Mouse (Mus musculus) E14TG2a.4 (cell line): ENCODE results near the gene Efcab6.

Experiments used
- H3K27me3 ChIP-seq: 2 replicates; pipeline ENCODE4 v1.6.1; 2014; ENCODE audit warnings: low read length, control low read depth; ENCODE audit not compliant: insufficient read depth
- H3K36me3 ChIP-seq: 2 replicates; pipeline ENCODE4 v1.6.1; 2014; ENCODE audit warnings: low read length, control low read depth; ENCODE audit not compliant: insufficient read depth
- H3K4me1 ChIP-seq: replicated peaks from 2 replicates; pipeline ENCODE4 v1.6.1; 2014; ENCODE audit warnings: low read depth, low read length, control low read depth
- H3K4me3 ChIP-seq: replicated peaks from 2 replicates; pipeline ENCODE4 v1.5.1; 2014; ENCODE audit warnings: mild to moderate bottlenecking, low read length
- H3K9me3 ChIP-seq: 2 replicates; pipeline ENCODE4 v1.6.1; 2014; ENCODE audit warnings: low read length, control low read depth
- CTCF ChIP-seq: conservative IDR thresholded peaks from 2 replicates; pipeline ENCODE4 v1.5.1; 2014; ENCODE audit warnings: low read length
- NANOG ChIP-seq: IDR thresholded peaks from 2 replicates; pipeline ENCODE4 v1.6.1; 2014; ENCODE audit warnings: borderline replicate concordance, low read length, mixed read lengths
- POU5F1 ChIP-seq: IDR thresholded peaks from 2 replicates; pipeline ENCODE4 v1.6.1; 2014; ENCODE audit warnings: low read length, borderline replicate concordance

Gene Efcab6

DNA sequence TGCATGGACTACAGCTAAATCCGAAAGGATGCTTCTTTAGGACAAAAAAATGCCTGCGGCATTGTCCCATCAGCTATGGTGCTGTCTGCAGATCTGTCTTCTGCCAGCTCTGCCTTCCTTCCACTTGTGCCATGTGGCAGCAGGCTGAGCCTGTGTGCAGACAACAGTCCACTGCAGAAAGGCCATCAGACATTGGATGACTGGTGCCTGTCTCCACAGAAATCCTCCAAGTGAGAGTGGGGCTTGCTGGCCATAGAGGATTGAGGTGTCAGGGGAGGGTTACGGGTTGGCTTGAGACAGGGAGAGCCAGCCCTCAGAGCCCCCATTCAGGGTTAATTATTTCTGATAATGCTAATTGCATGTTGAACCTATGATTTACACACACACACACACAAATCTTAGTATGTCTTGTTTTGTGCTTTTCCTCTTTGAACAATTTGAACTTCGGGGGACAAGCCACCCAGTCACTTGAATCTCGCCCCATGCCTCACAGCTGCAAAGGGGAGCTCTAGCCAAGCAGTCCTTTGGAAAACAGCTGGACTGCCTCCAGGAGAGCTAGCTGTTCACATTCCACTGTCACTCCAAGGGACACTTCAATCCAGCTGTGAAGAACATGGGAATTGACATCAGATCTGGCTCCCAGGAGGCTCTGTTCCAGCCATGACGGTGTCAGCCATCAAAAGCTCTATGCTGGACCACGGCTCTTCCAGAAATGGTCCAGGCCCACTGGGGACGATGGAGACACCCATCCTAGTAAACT, 109.1 kb downstream of the Efcab6 start:
- H3K9me3 ChIP-seq = no peaks in the 10 kb centered on the region
- no peak for TF ChIP-seq POU5F1
- H3K27me3 ChIP-seq = peaks cover 4% of the 10 kb centered on the region; the same call in 1 of the 2 replicates
- no peaks in the 10 kb centered on the region for H3K36me3 ChIP-seq
- 0 out of 2 replicates have a peak, but pooled peaks cover 3% of the 10 kb centered on the region for H3K4me1 ChIP-seq
- H3K4me3 ChIP-seq = no peak overlapping the region

DNA sequence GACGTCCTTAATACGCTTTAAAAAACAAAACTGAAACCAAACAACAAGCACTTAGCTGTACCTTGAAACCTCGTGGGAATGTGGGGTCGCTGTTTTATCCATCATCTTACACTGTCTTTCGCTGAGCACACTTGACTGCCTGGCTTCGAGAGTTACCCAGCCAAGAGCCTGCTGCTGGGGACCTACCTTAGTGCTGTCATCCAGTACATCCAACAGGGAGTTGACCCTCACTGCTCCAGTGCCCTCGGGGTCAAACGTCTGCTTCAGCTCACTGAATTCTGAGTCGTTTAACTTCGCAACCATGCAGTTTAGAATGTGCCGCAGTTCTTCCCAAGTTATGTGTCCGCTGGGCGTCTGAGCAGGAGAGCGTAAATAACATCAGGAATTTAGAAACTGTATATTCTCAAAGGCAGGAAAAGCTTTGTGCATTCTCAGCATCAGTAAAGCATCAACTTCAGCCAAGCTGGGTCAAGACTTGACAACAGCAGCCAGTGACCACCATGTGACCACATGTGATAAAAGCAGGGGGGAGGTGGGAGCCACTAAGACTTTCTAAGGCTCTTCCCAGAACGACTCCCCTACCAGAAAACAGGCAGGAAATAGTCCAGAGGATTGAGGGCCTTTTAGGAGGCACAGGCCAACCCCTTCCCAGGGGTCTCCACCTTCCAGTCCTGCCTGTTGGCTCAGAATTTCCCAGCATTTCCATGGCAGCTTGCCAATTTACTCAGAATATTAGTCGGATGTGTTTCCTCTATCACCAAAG, 115.3 kb downstream of the Efcab6 start:
- Histone ChIP-seq H3K4me1 (no peaks in the 10 kb centered on the region), H3K4me3 (no peak overlapping the region), H3K36me3 (no peaks in the 10 kb centered on the region), H3K27me3 (no peaks in the 10 kb centered on the region), H3K9me3 (no peaks in the 10 kb centered on the region)
- TF ChIP-seq NANOG (no peak), CTCF (no peak), POU5F1 (no peak)

DNA sequence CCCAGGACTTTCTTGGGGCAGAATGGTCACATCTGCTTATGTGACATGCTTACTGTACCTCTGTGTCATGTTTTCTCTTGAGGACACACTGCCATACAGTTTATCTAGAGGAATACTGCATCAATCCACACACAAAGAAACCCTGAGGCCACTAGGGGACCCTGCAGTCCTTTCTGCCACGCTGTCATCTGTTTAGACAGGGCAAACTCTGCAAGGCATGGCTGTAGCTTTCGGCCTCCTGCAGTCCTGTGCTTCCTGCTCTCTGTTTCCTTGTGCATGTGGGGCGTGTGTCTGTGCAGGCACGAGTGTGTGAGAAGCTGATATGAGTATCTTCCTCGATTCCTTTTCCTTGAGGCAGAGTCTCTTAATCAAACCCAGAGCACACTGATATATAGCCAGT, 125.5 kb downstream of the Efcab6 start:
- H3K9me3 ChIP-seq = no peaks in the 10 kb centered on the region
- H3K4me1 ChIP-seq = peaks cover 8% of the 10 kb centered on the region
- TF ChIP-seq CTCF = no peak
- TF ChIP-seq NANOG = no peak
- no peak for TF ChIP-seq POU5F1
- H3K27me3 ChIP-seq = no peaks in the 10 kb centered on the region; the same call in 1 of the 2 replicates
- no peak overlapping the region for H3K4me3 ChIP-seq
- no peaks in the 10 kb centered on the region for H3K36me3 ChIP-seq

DNA sequence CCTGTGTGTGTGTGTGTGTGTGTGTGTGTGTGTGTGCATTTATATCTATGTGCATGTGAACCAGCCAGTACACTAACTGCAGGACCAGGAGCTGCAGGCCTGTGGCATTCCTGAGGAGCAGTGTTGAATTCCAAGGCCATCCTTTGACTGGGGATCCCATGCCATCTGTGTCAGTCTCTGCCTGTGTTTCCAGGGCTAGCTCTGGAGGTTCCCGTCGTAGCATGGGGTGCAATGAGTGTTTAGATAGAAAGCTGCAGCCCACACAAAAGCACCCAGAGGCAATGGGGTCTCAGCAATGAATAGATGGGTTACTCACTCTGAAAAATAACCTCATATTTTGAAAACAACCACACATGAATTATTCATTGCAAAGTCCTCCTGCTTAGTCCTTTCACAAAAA, 126.7 kb downstream of the Efcab6 start:
- Histone ChIP-seq H3K4me1 (peaks cover 8% of the 10 kb centered on the region), H3K36me3 (no peaks in the 10 kb centered on the region), H3K9me3 (no peaks in the 10 kb centered on the region), H3K4me3 (no peak overlapping the region), H3K27me3 (no peaks in the 10 kb centered on the region; the same call in 1 of the 2 replicates)
- no peak for TF ChIP-seq CTCF

DNA sequence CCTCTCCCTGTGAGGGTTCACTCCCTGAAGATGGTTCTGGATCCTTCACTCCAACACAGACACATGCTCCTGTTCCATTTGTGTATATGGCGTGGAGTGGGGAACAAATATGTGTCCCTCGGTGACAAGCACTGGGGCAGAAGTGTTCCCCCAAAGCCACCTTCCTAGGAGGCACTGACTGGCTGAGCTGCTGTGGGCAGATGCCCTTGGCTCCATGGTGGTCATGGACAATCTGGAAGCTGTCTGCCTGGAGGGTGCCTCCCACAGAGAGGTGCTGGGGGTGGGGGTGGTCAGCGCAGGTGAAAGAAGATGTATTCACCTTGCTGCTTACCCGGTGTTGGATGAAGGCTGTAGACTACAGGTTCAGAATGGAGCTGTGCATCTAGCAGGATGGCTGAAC, 128.7 kb downstream of the Efcab6 start:
- H3K4me3 ChIP-seq = no peak overlapping the region
- TF ChIP-seq NANOG = no peak
- no peak for TF ChIP-seq CTCF
- no peak for TF ChIP-seq POU5F1
- H3K27me3 ChIP-seq = no peaks in the 10 kb centered on the region; the same call in 1 of the 2 replicates
- no peaks in the 10 kb centered on the region for H3K36me3 ChIP-seq
- H3K9me3 ChIP-seq = peaks cover 3% of the 10 kb centered on the region
- no peaks in the 10 kb centered on the region for H3K4me1 ChIP-seq

DNA sequence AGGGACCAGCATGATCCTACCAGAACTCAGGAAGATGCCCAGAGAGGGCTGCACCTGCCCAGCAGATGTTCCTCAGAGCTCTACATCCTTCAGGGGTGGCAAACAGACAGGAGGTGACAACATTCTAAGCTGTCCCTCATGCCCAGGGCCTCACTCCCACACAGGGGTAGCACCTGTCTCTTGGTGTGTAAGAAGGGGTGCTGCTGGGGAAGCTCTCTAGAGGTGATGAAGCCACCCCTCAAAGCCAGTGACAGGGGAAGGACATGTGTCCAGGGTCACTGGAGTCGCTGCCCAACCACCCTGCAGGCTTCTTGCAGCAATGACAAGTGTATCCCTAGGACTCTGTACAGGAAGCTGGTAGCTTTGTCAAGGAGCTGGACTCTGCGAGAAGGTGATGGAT, 130.4 kb downstream of the Efcab6 start:
- no peak overlapping the region for H3K4me3 ChIP-seq
- TF ChIP-seq NANOG = no peak
- no peak for TF ChIP-seq POU5F1
- no peak for TF ChIP-seq CTCF
- H3K36me3 ChIP-seq = no peaks in the 10 kb centered on the region
- H3K9me3 ChIP-seq = peaks cover 20% of the 10 kb centered on the region
- no peaks in the 10 kb centered on the region for H3K4me1 ChIP-seq
- no peaks in the 10 kb centered on the region; the same call in 1 of the 2 replicates for H3K27me3 ChIP-seq

DNA sequence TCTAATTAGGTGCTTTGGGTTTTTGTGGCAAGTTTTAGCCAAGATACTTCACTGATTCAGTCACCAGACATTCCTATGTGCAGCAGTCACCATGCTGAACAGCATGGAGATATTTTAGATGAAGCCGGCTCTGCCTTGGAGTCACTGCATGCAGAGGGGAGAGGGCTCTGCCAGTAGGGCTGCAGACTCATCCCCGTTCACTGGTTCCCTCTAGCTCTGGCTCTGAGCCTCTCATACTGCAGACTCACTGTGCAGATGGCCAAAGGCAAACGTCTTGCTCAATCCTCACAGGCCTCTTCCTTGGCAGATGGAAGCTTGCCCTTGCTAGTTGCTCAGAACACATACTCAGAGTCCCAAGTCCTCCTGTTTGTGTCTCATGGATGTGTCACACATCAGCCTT, 139.8 kb downstream of the Efcab6 start:
- no peaks in the 10 kb centered on the region for H3K4me1 ChIP-seq
- H3K9me3 ChIP-seq = peaks cover 22% of the 10 kb centered on the region
- H3K36me3 ChIP-seq = no peaks in the 10 kb centered on the region
- no peaks in the 10 kb centered on the region; the same call in 1 of the 2 replicates for H3K27me3 ChIP-seq
- no peak overlapping the region for H3K4me3 ChIP-seq
- TF ChIP-seq NANOG = no peak

DNA sequence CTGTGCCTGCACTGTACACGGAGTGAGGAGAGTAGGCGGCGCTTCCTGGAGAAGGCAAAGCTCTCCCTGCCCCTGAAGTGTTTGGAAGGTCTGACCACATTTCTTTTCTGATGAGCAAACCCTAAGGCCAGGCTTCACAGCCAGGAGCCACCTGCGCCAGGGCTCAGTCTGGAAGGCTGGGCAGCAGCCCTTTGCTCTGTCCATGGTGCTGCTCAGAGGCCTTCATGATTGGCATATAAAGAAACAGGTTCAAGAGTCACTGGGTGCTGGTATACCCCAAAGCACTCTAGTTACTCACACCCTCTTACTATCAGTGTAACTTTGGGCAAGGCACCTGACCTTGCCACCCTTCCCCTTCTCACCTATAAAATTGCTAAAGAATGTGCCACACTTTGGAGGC, 140.5 kb downstream of the Efcab6 start:
- Histone ChIP-seq H3K9me3 (peaks cover 22% of the 10 kb centered on the region), H3K36me3 (no peaks in the 10 kb centered on the region)
- TF ChIP-seq CTCF = no peak
- TF ChIP-seq POU5F1 = no peak
- TF ChIP-seq NANOG = no peak

DNA sequence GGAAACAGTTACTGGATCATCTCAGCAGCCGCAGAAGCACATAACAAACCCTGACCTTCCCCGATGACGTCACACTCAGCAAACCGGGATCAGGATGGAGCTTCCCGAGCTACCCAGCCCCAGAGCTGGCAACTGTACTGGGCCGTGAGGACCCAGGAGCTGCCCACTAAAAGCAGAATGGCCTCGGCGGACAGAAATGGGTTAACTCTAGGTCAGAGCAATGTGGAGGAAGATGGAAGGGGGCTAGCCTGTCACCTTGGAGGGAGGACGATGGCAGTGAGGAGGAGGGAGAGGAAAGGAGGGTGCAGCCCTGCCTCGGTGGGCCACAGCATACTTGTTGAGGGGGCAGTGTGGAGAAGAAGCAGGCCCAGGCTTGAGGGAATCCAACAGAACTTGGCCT, 149.8 kb downstream of the Efcab6 start:
- Histone ChIP-seq H3K4me1 (peaks cover 9% of the 10 kb centered on the region; the same call in 1 of the 2 replicates), H3K27me3 (peaks cover 4% of the 10 kb centered on the region; the same call in 1 of the 2 replicates), H3K4me3 (no peak overlapping the region), H3K9me3 (peaks cover 9% of the 10 kb centered on the region), H3K36me3 (no peaks in the 10 kb centered on the region)
- no peak for TF ChIP-seq POU5F1
- TF ChIP-seq NANOG = no peak
- no peak for TF ChIP-seq CTCF

More for the DNA sequence above, 140.5 kb downstream of the Efcab6 start:
- H3K4me3 ChIP-seq = no peak overlapping the region
- H3K27me3 ChIP-seq = no peaks in the 10 kb centered on the region; the same call in 1 of the 2 replicates
- H3K4me1 ChIP-seq = no peaks in the 10 kb centered on the region
